In genomic region chr2:29317906-29318470, GRCm38 (mm10) we compare ENCODE assay signal across 19 mouse cellular contexts.
"Had no signal": no experiment of that assay in that cellular context is flagged by ENCODE, and none has a peak within 500 bp of the region (broad histone marks: within the 10 kb centered on the region; RNA-seq: fewer than 3 reads in every experiment).

No protein-coding gene starts in this region.

- ATAC-seq: intestine, embryonic 15.5 days; liver, postnatal 0 days; midbrain, embryonic 16.5 days had no signal

- DNase-seq: kidney, adult 18-20 months; kidney, postnatal 10 days; kidney, postnatal 4 days; liver; liver, embryonic 13.5 days; liver, postnatal 0 days; lung, postnatal 14 days; retina, postnatal 1 day; thymus, adult 18-20 months; thymus, postnatal 14 days had no signal

- H3K4me1 ChIP-seq: intestine, embryonic 15.5 days; limb, embryonic 12.5 days; liver, embryonic 13.5 days; lung, embryonic 15.5 days; megakaryocyte, embryonic 14.5 days; midbrain, embryonic 12.5 days had no signal

- H3K4me3 ChIP-seq: intestine, embryonic 15.5 days; layer of hippocampus, adult 2 months; limb, embryonic 12.5 days; liver, embryonic 13.5 days; lung, embryonic 15.5 days; megakaryocyte, embryonic 14.5 days; midbrain, embryonic 12.5 days; neural tube, embryonic 13.5 days had no signal

- H3K9me3 ChIP-seq: intestine, embryonic 15.5 days; limb, embryonic 12.5 days; liver, embryonic 13.5 days; lung, embryonic 15.5 days; megakaryocyte, embryonic 14.5 days; midbrain, embryonic 12.5 days; neural tube, embryonic 13.5 days had no signal

- H3K36me3 ChIP-seq: intestine, embryonic 15.5 days; limb, embryonic 12.5 days; liver, embryonic 13.5 days; lung, embryonic 15.5 days; midbrain, embryonic 12.5 days; neural tube, embryonic 13.5 days had no signal

- H3K27me3 ChIP-seq: intestine, embryonic 15.5 days; limb, embryonic 12.5 days; liver, embryonic 13.5 days; lung, embryonic 15.5 days; neural tube, embryonic 13.5 days had no signal

- H3K27ac ChIP-seq: intestine, embryonic 15.5 days; layer of hippocampus, adult 2 months; limb, embryonic 12.5 days; liver, embryonic 13.5 days; lung, embryonic 15.5 days; macrophage; midbrain, embryonic 12.5 days; neural tube, embryonic 13.5 days had no signal
